Mouse (Mus musculus) C2C12 (cell line): ENCODE data around the gene Ppp3cb. TPM values are rescaled to one million over a fixed set of nuclear protein-coding genes. Genes with fewer than 3 reads are reported as not detected.

Experiments used
- H3K27me3 ChIP-seq: one replicate; pipeline ENCODE4 v1.6.1; 2011; ENCODE audit not compliant: control insufficient read depth, insufficient read depth, insufficient read length
- H3K36me3 ChIP-seq: one replicate; pipeline ENCODE4 v1.6.1; 2011; ENCODE audit not compliant: control insufficient read depth, insufficient read depth
- H3K4me3 ChIP-seq: one replicate; pipeline ENCODE4 v1.5.1; 2011; ENCODE audit warnings: mild to moderate bottlenecking, control low read depth; ENCODE audit not compliant: poor library complexity, insufficient read depth, severe bottlenecking
- H3K79me2 ChIP-seq: one replicate; pipeline ENCODE4 v1.6.1; 2011; ENCODE audit not compliant: control insufficient read depth, insufficient read depth
- H3K79me3 ChIP-seq: one replicate; pipeline ENCODE4 v1.6.1; 2011; ENCODE audit warnings: low read depth, control low read depth
- H3ac ChIP-seq: one replicate; pipeline ENCODE3; 2011; ENCODE audit warnings: low read depth; ENCODE audit not compliant: control insufficient read depth, insufficient read length
- CEBPB ChIP-seq: IDR thresholded peaks from one replicate; pipeline ENCODE4 v1.6.1; 2011; ENCODE audit warnings: low read depth, mild to moderate bottlenecking, control low read depth, moderate library complexity
- CTCF ChIP-seq: IDR thresholded peaks from one replicate; pipeline ENCODE4 v1.5.1; 2011; ENCODE audit not compliant: control insufficient read depth, insufficient read depth, insufficient read length
- FOSL1 ChIP-seq: IDR thresholded peaks from one replicate; pipeline ENCODE4 v1.8.0; 2011; ENCODE audit warnings: mild to moderate bottlenecking, low read length; ENCODE audit not compliant: poor library complexity, insufficient read depth, severe bottlenecking
- MAX ChIP-seq: IDR thresholded peaks from one replicate; pipeline ENCODE4 v1.6.1; 2011; ENCODE audit warnings: mild to moderate bottlenecking, control low read depth
- MYOD1 ChIP-seq: IDR thresholded peaks from one replicate; pipeline ENCODE4 v1.6.1; 2011; ENCODE audit warnings: low read depth; ENCODE audit not compliant: control insufficient read depth, insufficient read length
- MYOG ChIP-seq: IDR thresholded peaks from one replicate; pipeline ENCODE4 v1.6.1; 2011; ENCODE audit not compliant: control insufficient read depth, insufficient read length; ENCODE audit errors: extremely low read depth
- USF1 ChIP-seq: IDR thresholded peaks from one replicate; pipeline ENCODE4 v1.6.1; 2011; ENCODE audit warnings: low read depth, mild to moderate bottlenecking, control low read depth, moderate library complexity
- polyA plus RNA-seq: library from polyadenylated mRNA; unstranded; fragments of >200 nt; fragmentation: generic; extraction: Trizol; gene quantifications from one replicate; pipeline ENCODE4 v1.2.1, GENCODE M21; 2012; ENCODE audit warnings: missing spikeins

Gene Ppp3cb
- polyA plus RNA-seq, 1 experiment: 29.9 TPM

- H3K36me3 ChIP-seq: peaks cover 14% of the 10 kb centered on the region
- peak within 1 kb of the TSS; percentile 68 for H3K4me3 ChIP-seq
- H3K79me3 ChIP-seq: peaks cover 29% of the 10 kb centered on the region
- peak within 1 kb of the TSS; percentile 83 for H3ac ChIP-seq
- H3K27me3 ChIP-seq: no peaks in the 10 kb centered on the region
- H3K79me2 ChIP-seq: peaks cover 45% of the 10 kb centered on the region
- TF ChIP-seq CTCF: no peak
- no peak for TF ChIP-seq MYOD1
- no peak for TF ChIP-seq MYOG
- no peak for TF ChIP-seq FOSL1
- peak; percentile 62 for TF ChIP-seq MAX
- TF ChIP-seq CEBPB: no peak
Measured at GRCm38 (mm10) chr14:20479291-20480194, 66.8 kb downstream of the Ppp3cb start, which contains the start of gene Anxa7. Anxa7 (minus strand) TSS chr14:20480133.

DNA sequence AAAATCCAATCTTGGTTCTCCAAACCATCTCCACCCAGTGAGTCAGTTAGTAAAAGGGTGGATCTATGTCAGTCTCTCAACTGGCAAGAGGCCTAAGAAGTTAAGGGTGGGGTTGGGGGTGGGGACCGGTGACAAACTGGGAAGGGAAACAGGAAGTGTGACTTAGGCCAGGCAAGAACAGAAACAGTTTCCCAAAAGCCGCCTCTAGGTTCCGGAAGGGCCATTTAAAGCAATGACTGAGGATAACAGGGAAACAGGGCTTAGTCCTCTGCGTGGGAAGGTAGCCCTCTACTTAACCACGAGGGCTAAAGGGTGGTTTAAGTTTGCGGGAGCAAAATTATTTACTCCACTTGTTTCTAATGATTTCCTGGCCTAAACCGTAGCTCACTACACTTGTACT is 67.6 kb downstream of the Ppp3cb start:
- Histone ChIP-seq H3K79me3 (peaks cover 29% of the 10 kb centered on the region), H3K79me2 (peaks cover 52% of the 10 kb centered on the region), H3ac (peak overlapping the region; percentile 48), H3K4me3 (peak overlapping the region; percentile 68), H3K36me3 (peaks cover 13% of the 10 kb centered on the region), H3K27me3 (no peaks in the 10 kb centered on the region)
- TF ChIP-seq USF1 (no peak), MYOG (no peak), MYOD1 (no peak)

- Histone ChIP-seq H3K36me3 (peaks cover 14% of the 10 kb centered on the region), H3ac (peak overlapping the region; percentile 30), H3K27me3 (no peaks in the 10 kb centered on the region), H3K79me3 (peaks cover 29% of the 10 kb centered on the region), H3K79me2 (peaks cover 56% of the 10 kb centered on the region), H3K4me3 (peak overlapping the region; percentile 25)
- TF ChIP-seq CEBPB: no peak
- peak; percentile 59 for TF ChIP-seq USF1
- TF ChIP-seq MYOD1: no peak
- no peak for TF ChIP-seq MYOG
- no peak for TF ChIP-seq CTCF
- no peak for TF ChIP-seq FOSL1
Measured at GRCm38 (mm10) chr14:20478385-20478784, 68.0 kb downstream of the Ppp3cb start.

GRCm38 (mm10) chr14:20477261-20478025 is 68.9 kb downstream of the Ppp3cb start:
- Histone ChIP-seq H3K79me2 (peaks cover 64% of the 10 kb centered on the region), H3K27me3 (no peaks in the 10 kb centered on the region), H3K79me3 (peaks cover 29% of the 10 kb centered on the region), H3K4me3 (no peak overlapping the region), H3K36me3 (peaks cover 23% of the 10 kb centered on the region), H3ac (no peak overlapping the region)
- TF ChIP-seq FOSL1 (no peak), MAX (no peak), MYOG (no peak), MYOD1 (no peak), CTCF (no peak), USF1 (no peak), CEBPB (no peak)

DNA sequence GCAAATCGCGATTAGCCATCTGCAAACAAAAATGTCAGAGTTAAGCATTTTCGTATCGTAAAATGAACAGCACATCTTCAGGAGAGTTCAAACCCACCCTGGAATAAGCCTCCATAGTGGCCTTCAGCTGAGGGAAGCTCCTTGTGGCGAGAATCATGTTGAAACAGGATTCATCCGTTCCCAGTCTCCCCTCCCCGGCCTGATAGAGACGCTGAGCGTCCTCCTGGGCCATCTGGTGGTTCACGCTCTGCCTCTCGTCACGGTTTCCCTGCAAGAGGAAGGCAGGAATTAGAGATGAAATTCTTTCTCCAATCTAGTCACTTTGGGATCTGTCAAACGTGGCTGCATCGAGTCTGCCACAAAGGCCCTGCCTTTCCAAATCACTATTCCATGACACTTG is 86.2 kb downstream of the Ppp3cb start:
- H3ac ChIP-seq: no peak overlapping the region
- H3K79me2 ChIP-seq: no peaks in the 10 kb centered on the region
- H3K27me3 ChIP-seq: no peaks in the 10 kb centered on the region
- no peaks in the 10 kb centered on the region for H3K79me3 ChIP-seq
- peaks cover 94% of the 10 kb centered on the region for H3K36me3 ChIP-seq
- TF ChIP-seq CEBPB (no peak), FOSL1 (no peak), MYOG (no peak), MYOD1 (no peak), MAX (no peak), CTCF (no peak), USF1 (no peak)
- H3K4me3 ChIP-seq: no peak overlapping the region
